Mouse (Mus musculus) gastrocnemius, postnatal 14 days (tissue): Measurements from ENCODE around the gene Serpinb8. TPM values are rescaled to one million over a fixed set of nuclear protein-coding genes. Genes with fewer than 3 reads are reported as not detected.

Experiments used
- DNase-seq: peaks from one replicate; pipeline ENCODE4 v3.0.0; 2021; ENCODE audit warnings: mixed read lengths
- intact Hi-C: fragments of 180-260 bp; cut with DNase I; formaldehyde crosslinking; loops from one replicate; pipeline ENCODE4 v1.15.1; 2025; ENCODE audit warnings: low total_unique reads
- long read RNA-seq, 2 experiments: library from polyadenylated mRNA; stranded (forward); transcript quantifications; one replicate each; pipeline ENCODE4 v2.0.0; 2021
- total RNA-seq, 2 experiments: library from RNA; stranded (reverse); gene quantifications; 2 replicates each; pipeline ENCODE4 v1.2.3; 2021

The Serpinb8 gene
- total RNA-seq, result 1 to 10 TPM; 1.8 to 4.6 TPM
- long read RNA-seq, experiment 1, result 0 reads
- long read RNA-seq, experiment 2, partial matches to known transcripts, result 1 of 1 reads
- long read RNA-seq, experiment 2, other reads (novel, unspliced or antisense), result 0 of 1 reads

- intact Hi-C loops, result no loop called here
These were observed at the start of gene Serpinb8 for GRCm38 (mm10) chr1:107589691-107590470. Gene Serpinb8, plus strand, starts transcription at chr1:107590006.

GRCm38 (mm10) chr1:107559494-107559893 is 30.3 kb upstream of the Serpinb8 start:
- DNase-seq, result no peak
- intact Hi-C loops, result no loop called here

More at GRCm38 (mm10) chr1:107589691-107590470, at the start of gene Serpinb8:
- DNase-seq, result peak; percentile 27

- intact Hi-C loops, result loop anchor here (2.0 kb wide), 1 partner anchor 37 kb away; no protein-coding TSS in a partner anchor
- no peak for DNase-seq
These were observed 27.7 kb upstream of the Serpinb8 start for GRCm38 (mm10) chr1:107562110-107562509.

- no peak for DNase-seq
- intact Hi-C loops, result no loop called here
These were observed 24.2 kb upstream of the Serpinb8 start for GRCm38 (mm10) chr1:107565644-107566043.

GRCm38 (mm10) chr1:107576094-107576493 is 13.7 kb upstream of the Serpinb8 start:
- intact Hi-C loops, result no loop called here
- no peak for DNase-seq

GRCm38 (mm10) chr1:107577514-107577913 is 12.3 kb upstream of the Serpinb8 start:
- intact Hi-C loops, result no loop called here
- DNase-seq, result no peak

- intact Hi-C loops, result no loop called here
- no peak for DNase-seq
These were observed 8.6 kb upstream of the Serpinb8 start for GRCm38 (mm10) chr1:107581220-107581619.

- intact Hi-C loops, result no loop called here
- DNase-seq, result no peak
These were observed 6.9 kb upstream of the Serpinb8 start for GRCm38 (mm10) chr1:107582900-107583299.

GRCm38 (mm10) chr1:107583958-107584376 is 5.8 kb upstream of the Serpinb8 start:
- intact Hi-C loops, result no loop called here
- no peak for DNase-seq

GRCm38 (mm10) chr1:107584932-107585331 is 4.9 kb upstream of the Serpinb8 start:
- no peak for DNase-seq
- intact Hi-C loops, result no loop called here

- intact Hi-C loops, result no loop called here
- DNase-seq, result no peak
These were observed 3.6 kb upstream of the Serpinb8 start for GRCm38 (mm10) chr1:107586196-107586595.

GRCm38 (mm10) chr1:107588206-107588605 is 1.6 kb upstream of the Serpinb8 start:
- intact Hi-C loops, result no loop called here
- no peak for DNase-seq

GRCm38 (mm10) chr1:107588642-107589041 is 1.2 kb upstream of the Serpinb8 start:
- no peak for DNase-seq
- intact Hi-C loops, result no loop called here

- no peak for DNase-seq
- intact Hi-C loops, result no loop called here
These were observed 2.8 kb downstream of the Serpinb8 start for GRCm38 (mm10) chr1:107592644-107593043.

GRCm38 (mm10) chr1:107593469-107593868 is 3.7 kb downstream of the Serpinb8 start:
- no peak for DNase-seq
- intact Hi-C loops, result no loop called here

- intact Hi-C loops, result no loop called here
- DNase-seq, result no peak
These were observed 7.1 kb downstream of the Serpinb8 start for GRCm38 (mm10) chr1:107596874-107597273.

- no peak for DNase-seq
- intact Hi-C loops, result loop anchor here (2.0 kb wide), 1 partner anchor 36 kb away; no protein-coding TSS in a partner anchor
These were observed 8.7 kb downstream of the Serpinb8 start for GRCm38 (mm10) chr1:107598476-107598875.

- no peak for DNase-seq
- intact Hi-C loops, result no loop called here
These were observed 19.1 kb downstream of the Serpinb8 start for GRCm38 (mm10) chr1:107608942-107609341.

GRCm38 (mm10) chr1:107614087-107614486 is 24.3 kb downstream of the Serpinb8 start:
- intact Hi-C loops, result no loop called here

GRCm38 (mm10) chr1:107622017-107622416 is 32.2 kb downstream of the Serpinb8 start:
- intact Hi-C loops, result no loop called here
- no peak for DNase-seq

More at GRCm38 (mm10) chr1:107614087-107614486, 24.3 kb downstream of the Serpinb8 start:
- no peak for DNase-seq

GRCm38 (mm10) chr1:107635936-107636335 is 46.1 kb downstream of the Serpinb8 start:
- no peak for DNase-seq
- intact Hi-C loops, result no loop called here
